Mouse (Mus musculus) intestine, embryonic 16.5 days (tissue): Measurements from ENCODE around the gene Med21. TPM values are rescaled to one million over a fixed set of nuclear protein-coding genes. Genes with fewer than 3 reads are reported as not detected.
A peak's percentile ranks its signal among the peaks of the same experiment; 100 is the strongest.

ENCODE experiments used
- ATAC-seq: fragments of 200-750 bp; cut with Nextera tagmentation; 2 replicates; pipeline ENCODE4 v1.8.0; 2017; ENCODE audit warnings: moderate TSS enrichment, moderate library complexity
- H3K27ac ChIP-seq: fragments of 300-500 bp; sonication (generic); 2 replicates; pipeline ENCODE4 v1.5.1; 2014; ENCODE audit warnings: mild to moderate bottlenecking, low read length
- H3K27me3 ChIP-seq: fragments of 300-500 bp; sonication (generic); replicated peaks from 2 replicates; pipeline ENCODE4 v1.6.1; 2014; ENCODE audit warnings: low read length, control low read depth, mixed read lengths; ENCODE audit not compliant: control insufficient read depth, insufficient read depth
- H3K36me3 ChIP-seq: fragments of 300-500 bp; sonication (generic); 2 replicates; pipeline ENCODE4 v1.6.1; 2014; ENCODE audit warnings: low read length, control low read depth; ENCODE audit not compliant: control insufficient read depth, insufficient read depth
- H3K4me1 ChIP-seq: fragments of 300-500 bp; sonication (generic); 2 replicates; pipeline ENCODE4 v1.6.1; 2014; ENCODE audit warnings: low read length, control low read depth, mixed read lengths; ENCODE audit not compliant: control insufficient read depth, insufficient read depth
- H3K4me2 ChIP-seq: fragments of 300-500 bp; sonication (generic); 2 replicates; pipeline ENCODE4 v1.6.1; 2014; ENCODE audit warnings: low read depth, low read length, control low read depth
- H3K4me3 ChIP-seq: fragments of 300-500 bp; sonication (generic); 2 replicates; pipeline ENCODE4 v1.5.1; 2014; ENCODE audit warnings: mild to moderate bottlenecking, low read length
- H3K9ac ChIP-seq: fragments of 300-500 bp; sonication (generic); 2 replicates; pipeline ENCODE4 v1.6.1; 2014; ENCODE audit warnings: low read depth, low read length
- H3K9me3 ChIP-seq: fragments of 300-500 bp; sonication (generic); 2 replicates; pipeline ENCODE4 v1.6.1; 2016; ENCODE audit warnings: low read length, control low read depth; ENCODE audit not compliant: control insufficient read depth
- WGBS: fragments of 180-500 bp; shearing (Covaris S2); extraction: QIAGEN DNeasy Blood & Tissue Kit; methylation state at CpG from one replicate; pipeline ENCODE4 v1.1.7; 2014; 5-methylcytosine and 5-hydroxymethylcytosine counted together
- polyA plus RNA-seq: library from polyadenylated mRNA; unstranded; fragments of >200 nt; fragmentation: Nextera tagmentation; extraction: Ambion mirVana; gene quantifications from 2 replicates; pipeline ENCODE4 v1.2.1, GENCODE M21; 2015

Med21 gene
- polyA plus RNA-seq, 1 experiment from 2014 or later = 110 TPM

GRCm38 (mm10) chr6:146634759-146635606 lies 7.4 kb upstream of the Med21 start:
- peaks cover 7% of the 10 kb centered on the region for H3K4me1 ChIP-seq
- no peak overlapping the region for H3K27ac ChIP-seq
- no peaks in the 10 kb centered on the region for H3K27me3 ChIP-seq
- 66% methylated on average over 4 of the region's 4 CpGs for WGBS
- peak overlapping the region; percentile 77 for H3K4me2 ChIP-seq
- no peak for ATAC-seq
- H3K4me3 ChIP-seq = peak overlapping the region; percentile 84
- no peaks in the 10 kb centered on the region for H3K9me3 ChIP-seq
- H3K9ac ChIP-seq = no peak overlapping the region
- no peaks in the 10 kb centered on the region for H3K36me3 ChIP-seq

- Histone ChIP-seq H3K4me3 (no peak overlapping the region), H3K4me2 (no peak overlapping the region), H3K27me3 (no peaks in the 10 kb centered on the region), H3K4me1 (peaks cover 7% of the 10 kb centered on the region), H3K27ac (no peak overlapping the region), H3K9ac (no peak overlapping the region), H3K9me3 (no peaks in the 10 kb centered on the region), H3K36me3 (no peaks in the 10 kb centered on the region)
- ATAC-seq = no peak
- WGBS = 89% methylated on average over 5 of the region's 5 CpGs
Measured at GRCm38 (mm10) chr6:146636482-146636881, 5.9 kb upstream of the Med21 start.

GRCm38 (mm10) chr6:146640068-146640965 lies 2.0 kb upstream of the Med21 start:
- Histone ChIP-seq H3K36me3 (no peaks in the 10 kb centered on the region), H3K9ac (no peak overlapping the region), H3K27ac (no peak overlapping the region), H3K4me2 (no peak overlapping the region), H3K27me3 (no peaks in the 10 kb centered on the region), H3K4me3 (no peak overlapping the region), H3K9me3 (no peaks in the 10 kb centered on the region), H3K4me1 (peaks cover 9% of the 10 kb centered on the region)
- ATAC-seq = no peak
- 81% methylated on average over 7 of the region's 7 CpGs for WGBS

- no peak for ATAC-seq
- H3K4me3 ChIP-seq = no peak overlapping the region
- H3K9me3 ChIP-seq = no peaks in the 10 kb centered on the region
- H3K27me3 ChIP-seq = no peaks in the 10 kb centered on the region
- H3K4me2 ChIP-seq = no peak overlapping the region
- 69% methylated on average over 6 of the region's 6 CpGs for WGBS
- H3K36me3 ChIP-seq = no peaks in the 10 kb centered on the region
- no peak overlapping the region for H3K27ac ChIP-seq
- no peak overlapping the region for H3K9ac ChIP-seq
- H3K4me1 ChIP-seq = peaks cover 9% of the 10 kb centered on the region
Measured at GRCm38 (mm10) chr6:146640991-146641390, 1.4 kb upstream of the Med21 start.

- Histone ChIP-seq H3K4me2 (peak overlapping the region; percentile 90), H3K27me3 (no peaks in the 10 kb centered on the region), H3K27ac (no peak overlapping the region), H3K4me1 (peaks cover 9% of the 10 kb centered on the region), H3K36me3 (no peaks in the 10 kb centered on the region), H3K9me3 (no peaks in the 10 kb centered on the region), H3K4me3 (peak overlapping the region; percentile 91), H3K9ac (peak overlapping the region; percentile 97)
- no peak for ATAC-seq
- 67% methylated on average over 11 of the region's 11 CpGs for WGBS
Measured at GRCm38 (mm10) chr6:146641621-146642210, 631 bp upstream of the Med21 start.

GRCm38 (mm10) chr6:146643184-146643570 lies 830 bp downstream of the Med21 start:
- peak overlapping the region; percentile 90 for H3K4me2 ChIP-seq
- peak; percentile 27; the same call in 1 of the 2 replicates for ATAC-seq
- peak overlapping the region; percentile 97 for H3K9ac ChIP-seq
- H3K4me1 ChIP-seq = peaks cover 9% of the 10 kb centered on the region
- no peaks in the 10 kb centered on the region for H3K36me3 ChIP-seq
- H3K4me3 ChIP-seq = peak overlapping the region; percentile 91
- WGBS = 21% methylated on average over 11 of the region's 11 CpGs
- H3K27me3 ChIP-seq = no peaks in the 10 kb centered on the region
- peak overlapping the region; percentile 95 for H3K27ac ChIP-seq
- no peaks in the 10 kb centered on the region for H3K9me3 ChIP-seq

- Histone ChIP-seq H3K36me3 (no peaks in the 10 kb centered on the region), H3K9me3 (no peaks in the 10 kb centered on the region), H3K4me3 (no peak overlapping the region), H3K27ac (no peak overlapping the region), H3K27me3 (no peaks in the 10 kb centered on the region), H3K4me1 (no peaks in the 10 kb centered on the region), H3K9ac (no peak overlapping the region), H3K4me2 (no peak overlapping the region)
- no peak for ATAC-seq
- 62% methylated on average over 2 of the region's 2 CpGs for WGBS
Measured at GRCm38 (mm10) chr6:146650013-146650412, 7.7 kb downstream of the Med21 start.

GRCm38 (mm10) chr6:146651431-146651830 lies 9.1 kb downstream of the Med21 start:
- no peak overlapping the region for H3K4me3 ChIP-seq
- no peaks in the 10 kb centered on the region for H3K4me1 ChIP-seq
- H3K9me3 ChIP-seq = no peaks in the 10 kb centered on the region
- ATAC-seq = no peak
- no peaks in the 10 kb centered on the region for H3K27me3 ChIP-seq
- H3K9ac ChIP-seq = no peak overlapping the region
- H3K36me3 ChIP-seq = no peaks in the 10 kb centered on the region
- H3K4me2 ChIP-seq = no peak overlapping the region
- H3K27ac ChIP-seq = no peak overlapping the region

GRCm38 (mm10) chr6:146653197-146653596 lies 10.8 kb downstream of the Med21 start:
- Histone ChIP-seq H3K36me3 (no peaks in the 10 kb centered on the region), H3K4me3 (no peak overlapping the region), H3K4me1 (no peaks in the 10 kb centered on the region), H3K9ac (no peak overlapping the region), H3K4me2 (no peak overlapping the region), H3K27me3 (no peaks in the 10 kb centered on the region), H3K27ac (no peak overlapping the region), H3K9me3 (no peaks in the 10 kb centered on the region)
- no peak for ATAC-seq
- 65% methylated on average over 3 of the region's 3 CpGs for WGBS
